Mouse (Mus musculus): Measurements from ENCODE around the gene Gm15737. TPM values are rescaled to one million over a fixed set of nuclear protein-coding genes. Genes with fewer than 3 reads are reported as not detected.

Gene Gm15737
- polyA plus RNA-seq, 1 experiment from 2014 or later: not detected

DNA sequence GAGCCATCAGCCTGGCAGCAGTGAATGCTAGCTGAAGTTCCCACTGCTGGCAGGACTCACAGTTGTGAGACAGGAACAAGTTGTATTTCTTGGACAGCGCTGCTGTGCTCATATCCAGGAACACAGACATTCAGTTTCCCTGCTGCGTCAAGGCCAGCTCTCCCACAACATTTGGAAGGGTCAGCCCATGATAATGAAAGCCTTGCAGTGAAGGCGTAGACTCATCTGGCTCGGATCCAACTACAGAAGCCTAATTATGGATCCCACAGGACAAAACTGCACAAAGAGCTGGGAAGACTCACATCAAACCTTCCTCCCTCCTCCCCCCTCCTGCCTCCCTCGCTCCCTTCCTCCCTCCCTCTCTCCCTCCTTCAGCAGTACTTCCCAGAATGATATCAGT, 18.9 kb upstream of the Gm15737 start:
- no peak overlapping the region for H3K4me3 ChIP-seq
- H3K9me3 ChIP-seq: no peaks in the 10 kb centered on the region
- H3K4me2 ChIP-seq (replicated peaks): no peak overlapping the region
- no peaks in the 10 kb centered on the region for H3K36me3 ChIP-seq
- H3K4me1 ChIP-seq: peaks cover 7% of the 10 kb centered on the region; the same call in 1 of the 2 replicates
- H3K27ac ChIP-seq (replicated peaks): peak overlapping the region; percentile 52; the same call in 1 of the 2 replicates
- ATAC-seq (ENCODE audit: low FRiP score, low read depth): 0 out of 2 replicates have a peak, but pooled peaks have one; percentile 30
- 53% methylated on average over 5 of the region's 5 CpGs for WGBS
- H3K9ac ChIP-seq (replicated peaks): no peak overlapping the region
- H3K27me3 ChIP-seq: no peaks in the 10 kb centered on the region

DNA sequence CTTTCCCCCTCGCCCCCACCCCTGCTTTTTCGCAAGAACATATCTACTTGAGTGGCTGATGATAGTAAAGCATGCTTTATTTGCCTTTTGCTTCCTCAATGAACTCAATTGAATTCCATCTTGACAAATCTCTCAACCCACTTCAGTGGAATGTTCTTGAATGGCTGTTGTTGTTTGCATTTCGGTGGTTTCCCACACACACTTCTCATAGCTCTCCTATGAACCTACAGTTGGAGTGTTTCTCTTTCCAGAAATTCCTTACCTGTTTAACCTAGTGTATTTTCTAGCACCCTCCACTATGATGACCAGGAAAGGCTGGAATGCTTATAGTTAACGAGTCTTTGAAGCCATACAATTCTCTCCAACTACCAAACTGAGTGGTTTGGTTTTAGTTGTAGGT, 14.3 kb upstream of the Gm15737 start:
- Histone ChIP-seq H3K9ac (replicated peaks) (no peak overlapping the region), H3K9me3 (no peaks in the 10 kb centered on the region), H3K27ac (replicated peaks) (no peak overlapping the region), H3K4me1 (peaks cover 7% of the 10 kb centered on the region; the same call in 1 of the 2 replicates), H3K4me2 (replicated peaks) (no peak overlapping the region), H3K27me3 (no peaks in the 10 kb centered on the region), H3K36me3 (no peaks in the 10 kb centered on the region), H3K4me3 (no peak overlapping the region)
- WGBS: 90% methylated on average over 4 of the region's 4 CpGs
- ATAC-seq (ENCODE audit: low FRiP score, low read depth): no peak

DNA sequence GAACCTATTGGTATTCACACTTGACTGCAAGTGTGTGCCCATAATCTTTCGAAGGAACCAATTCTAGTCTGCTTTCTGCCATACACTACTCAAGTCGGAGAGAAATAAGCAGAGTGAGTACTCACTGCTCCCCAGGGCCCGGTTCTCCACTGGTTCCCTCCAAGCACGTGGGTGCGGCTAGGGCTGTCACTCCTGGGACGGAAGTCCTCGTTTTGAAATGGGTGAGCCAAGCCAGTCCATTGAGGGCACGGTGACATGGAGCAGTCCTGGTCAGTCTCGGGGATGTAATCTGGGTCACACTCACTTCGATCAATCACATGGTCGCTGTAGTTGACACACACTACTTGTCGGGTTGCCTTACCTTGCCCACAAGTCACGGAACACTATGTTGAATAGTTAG, 11.4 kb upstream of the Gm15737 start:
- H3K36me3 ChIP-seq: no peaks in the 10 kb centered on the region
- no peak overlapping the region for H3K4me2 ChIP-seq (replicated peaks)
- no peak for ATAC-seq (ENCODE audit: low FRiP score, low read depth)
- H3K9ac ChIP-seq (replicated peaks): no peak overlapping the region
- H3K4me3 ChIP-seq: no peak overlapping the region
- no peaks in the 10 kb centered on the region for H3K4me1 ChIP-seq
- no peaks in the 10 kb centered on the region for H3K9me3 ChIP-seq
- H3K27ac ChIP-seq (replicated peaks): no peak overlapping the region
- H3K27me3 ChIP-seq: no peaks in the 10 kb centered on the region
- WGBS: 93% methylated on average over 13 of the region's 13 CpGs

DNA sequence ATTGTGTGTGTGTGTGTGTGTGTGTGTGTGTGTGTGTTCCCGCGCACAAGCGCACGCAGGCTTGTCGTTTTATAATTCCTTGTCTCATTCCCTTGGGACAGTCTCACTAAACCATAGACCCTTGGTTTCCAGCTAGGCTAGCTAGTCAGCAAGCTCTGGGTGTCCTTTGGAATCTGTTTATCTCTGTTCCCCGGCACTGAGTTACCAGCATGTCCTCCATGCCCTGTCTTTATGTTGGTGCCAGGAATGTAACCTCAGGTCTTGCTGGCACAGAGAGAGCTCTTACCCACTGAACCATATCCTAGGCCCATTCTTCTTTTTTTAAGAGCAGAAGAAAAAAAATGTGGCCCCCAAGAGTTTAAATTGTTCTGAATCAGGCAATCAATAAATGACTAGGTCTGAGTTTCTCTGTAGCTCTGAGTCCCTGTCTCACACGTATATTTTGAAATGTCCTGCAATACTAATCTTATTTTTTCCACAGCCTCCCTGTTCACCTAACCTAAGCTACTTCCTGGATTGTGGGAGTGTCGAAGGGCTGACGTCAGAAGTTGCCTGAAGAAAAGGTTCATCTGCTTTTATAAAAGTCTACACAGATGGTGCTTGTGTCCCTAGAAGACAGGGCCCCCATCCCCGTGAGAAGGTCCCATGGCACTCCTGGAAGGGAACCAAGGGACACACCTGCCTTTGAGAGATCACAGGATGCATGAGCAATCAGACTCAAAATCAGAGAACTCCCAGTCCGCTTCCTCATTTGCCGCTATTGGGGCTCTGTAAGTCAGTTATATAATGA, 10.2 kb upstream of the Gm15737 start:
- Histone ChIP-seq H3K36me3 (no peaks in the 10 kb centered on the region), H3K4me2 (replicated peaks) (no peak overlapping the region), H3K27ac (replicated peaks) (no peak overlapping the region), H3K4me1 (no peaks in the 10 kb centered on the region), H3K27me3 (no peaks in the 10 kb centered on the region), H3K9me3 (no peaks in the 10 kb centered on the region), H3K4me3 (no peak overlapping the region), H3K9ac (replicated peaks) (no peak overlapping the region)
- no peak for ATAC-seq (ENCODE audit: low FRiP score, low read depth)
- 87% methylated on average over 12 of the region's 12 CpGs for WGBS

DNA sequence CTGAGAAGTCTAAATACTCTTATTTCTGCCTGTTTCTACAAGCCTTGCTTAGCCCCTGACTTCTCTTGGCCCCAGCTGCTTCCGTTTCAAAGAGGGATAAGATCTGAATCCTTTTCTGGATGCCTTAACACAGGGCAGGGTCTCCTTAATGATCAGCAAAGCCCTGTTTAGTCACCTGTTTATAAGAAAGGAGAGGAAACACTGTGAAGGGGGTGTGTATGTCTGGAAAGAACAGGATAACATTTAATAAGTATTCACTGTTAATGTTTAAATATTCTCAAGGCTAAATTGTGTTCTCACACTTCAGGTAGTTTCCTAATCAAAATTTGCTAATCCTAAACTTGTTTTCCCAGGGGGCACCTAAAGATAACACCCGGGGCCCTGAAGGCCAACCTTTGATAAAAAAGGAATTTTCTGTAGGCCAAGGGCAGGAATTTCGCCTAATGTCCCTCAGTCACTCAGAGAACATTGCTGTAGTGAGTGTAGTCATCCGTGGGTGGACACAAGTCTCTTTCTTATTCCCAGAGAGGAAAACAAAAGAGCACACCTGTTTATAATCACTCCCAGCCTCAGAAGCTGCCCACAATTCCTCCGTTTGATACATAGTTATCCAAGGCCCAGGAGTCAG, 8.8 kb upstream of the Gm15737 start:
- Histone ChIP-seq H3K36me3 (no peaks in the 10 kb centered on the region), H3K9ac (replicated peaks) (no peak overlapping the region), H3K27me3 (no peaks in the 10 kb centered on the region), H3K4me2 (replicated peaks) (no peak overlapping the region), H3K4me1 (no peaks in the 10 kb centered on the region), H3K9me3 (no peaks in the 10 kb centered on the region), H3K27ac (replicated peaks) (no peak overlapping the region), H3K4me3 (no peak overlapping the region)
- 74% methylated on average over 5 of the region's 5 CpGs for WGBS
- no peak for ATAC-seq (ENCODE audit: low FRiP score, low read depth)

DNA sequence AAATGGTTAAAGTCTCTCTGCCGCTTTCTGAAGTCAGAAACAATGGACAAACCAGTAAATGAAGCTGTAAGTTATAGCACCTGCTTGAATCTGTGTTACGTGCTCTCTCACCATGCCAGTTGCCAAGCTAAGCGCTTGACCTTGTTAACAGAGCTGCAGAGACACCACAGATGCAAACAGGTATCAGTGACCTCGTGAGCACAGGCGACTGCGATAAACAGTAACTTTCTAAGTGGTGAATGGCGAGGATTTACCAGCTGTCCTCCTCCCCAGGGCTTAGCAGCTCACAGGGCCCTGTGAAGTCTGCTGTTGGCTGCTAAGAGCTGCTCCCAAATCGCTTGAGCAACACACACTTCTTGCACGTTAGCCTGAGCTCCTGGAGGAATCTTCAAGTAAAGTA, 6.6 kb upstream of the Gm15737 start:
- H3K4me3 ChIP-seq: no peak overlapping the region
- no peak overlapping the region for H3K4me2 ChIP-seq (replicated peaks)
- no peak for ATAC-seq (ENCODE audit: low FRiP score, low read depth)
- 80% methylated on average over 9 of the region's 9 CpGs for WGBS
- no peaks in the 10 kb centered on the region for H3K4me1 ChIP-seq
- no peaks in the 10 kb centered on the region for H3K36me3 ChIP-seq
- no peaks in the 10 kb centered on the region for H3K27me3 ChIP-seq
- no peak overlapping the region for H3K27ac ChIP-seq (replicated peaks)
- no peaks in the 10 kb centered on the region for H3K9me3 ChIP-seq
- no peak overlapping the region for H3K9ac ChIP-seq (replicated peaks)

DNA sequence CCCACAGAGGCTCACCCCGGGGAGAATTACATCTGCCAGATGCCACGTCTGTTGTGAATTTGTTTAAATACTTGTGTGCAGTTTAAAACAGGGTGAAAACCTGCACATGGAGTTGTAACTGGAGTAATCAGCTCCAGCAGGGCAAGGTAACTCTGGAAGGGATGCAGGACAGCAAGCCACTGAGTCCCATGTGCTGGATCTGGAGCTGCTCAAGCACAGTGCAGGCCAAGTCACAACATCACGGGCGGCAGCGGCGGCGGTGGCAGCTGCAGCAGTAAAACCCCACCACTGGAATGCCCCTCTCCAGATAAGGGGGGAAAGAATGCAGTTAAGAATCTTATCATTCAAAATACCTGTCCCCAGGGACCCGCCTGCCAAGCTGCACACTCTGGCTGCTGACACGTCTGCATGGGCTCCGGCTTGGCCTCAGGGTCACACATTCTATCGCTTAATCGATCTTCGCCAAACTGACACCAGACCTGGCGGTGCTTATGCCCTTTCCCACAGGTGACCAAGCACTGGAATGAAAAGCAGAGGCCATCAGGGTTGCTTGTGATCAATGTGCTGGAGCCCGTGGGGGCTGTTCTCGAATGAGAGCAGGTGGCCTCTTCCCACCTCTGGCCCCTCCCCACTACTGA, 544 bp downstream of the Gm15737 start:
- Histone ChIP-seq H3K9ac (replicated peaks) (no peak overlapping the region), H3K4me1 (no peaks in the 10 kb centered on the region), H3K27ac (replicated peaks) (no peak overlapping the region), H3K4me2 (replicated peaks) (no peak overlapping the region), H3K4me3 (no peak overlapping the region), H3K9me3 (no peaks in the 10 kb centered on the region), H3K36me3 (no peaks in the 10 kb centered on the region), H3K27me3 (no peaks in the 10 kb centered on the region)
- 70% methylated on average over 16 of the region's 16 CpGs for WGBS
- ATAC-seq (ENCODE audit: low FRiP score, low read depth): no peak

DNA sequence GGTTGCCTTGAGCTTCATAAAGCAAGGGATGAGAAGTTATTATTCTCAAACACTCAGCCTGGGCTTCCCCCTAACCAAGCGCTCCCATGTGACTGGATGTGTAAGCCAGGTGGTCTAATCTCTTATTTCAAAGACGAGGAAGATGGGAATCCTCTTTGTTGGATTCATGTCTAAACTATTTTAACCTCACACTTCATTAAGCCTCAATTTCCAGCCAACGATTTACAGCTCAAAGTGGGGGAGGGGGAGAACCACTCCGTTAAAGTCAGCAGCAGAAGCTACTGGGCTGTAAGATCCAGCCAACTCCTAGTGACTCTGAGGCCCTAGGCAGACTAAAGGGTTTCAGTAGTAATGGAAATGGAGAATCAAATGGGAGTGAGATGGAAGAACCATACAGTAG, 2.7 kb downstream of the Gm15737 start:
- Histone ChIP-seq H3K4me1 (no peaks in the 10 kb centered on the region), H3K9ac (replicated peaks) (no peak overlapping the region), H3K9me3 (no peaks in the 10 kb centered on the region), H3K36me3 (no peaks in the 10 kb centered on the region), H3K4me3 (no peak overlapping the region), H3K4me2 (replicated peaks) (no peak overlapping the region), H3K27me3 (no peaks in the 10 kb centered on the region), H3K27ac (replicated peaks) (no peak overlapping the region)
- WGBS: 69% methylated on average over 4 of the region's 4 CpGs
- ATAC-seq (ENCODE audit: low FRiP score, low read depth): no peak

DNA sequence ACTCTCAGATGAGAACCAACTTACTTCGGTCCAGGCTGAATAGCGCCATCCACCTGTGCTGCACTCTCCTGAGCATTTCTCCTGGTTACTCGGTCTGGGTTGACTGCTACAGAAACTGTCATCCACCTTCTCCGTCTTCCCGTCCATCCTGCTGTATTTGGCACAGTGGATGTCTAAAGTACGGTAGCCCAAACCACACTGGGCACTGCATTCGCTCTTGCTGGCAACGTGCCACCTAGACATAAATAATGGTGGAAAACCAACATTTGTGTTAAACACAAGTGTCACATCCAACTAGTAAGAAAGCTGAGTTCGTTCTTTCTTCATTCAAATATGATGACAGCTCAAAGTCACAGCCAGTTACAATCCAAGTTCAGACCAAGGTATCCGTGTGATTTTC, 3.6 kb downstream of the Gm15737 start:
- Histone ChIP-seq H3K9me3 (no peaks in the 10 kb centered on the region), H3K27me3 (no peaks in the 10 kb centered on the region), H3K9ac (replicated peaks) (no peak overlapping the region), H3K36me3 (no peaks in the 10 kb centered on the region), H3K4me2 (replicated peaks) (no peak overlapping the region), H3K4me3 (no peak overlapping the region), H3K27ac (replicated peaks) (no peak overlapping the region), H3K4me1 (no peaks in the 10 kb centered on the region)
- no peak for ATAC-seq (ENCODE audit: low FRiP score, low read depth)
- 90% methylated on average over 10 of the region's 10 CpGs for WGBS

DNA sequence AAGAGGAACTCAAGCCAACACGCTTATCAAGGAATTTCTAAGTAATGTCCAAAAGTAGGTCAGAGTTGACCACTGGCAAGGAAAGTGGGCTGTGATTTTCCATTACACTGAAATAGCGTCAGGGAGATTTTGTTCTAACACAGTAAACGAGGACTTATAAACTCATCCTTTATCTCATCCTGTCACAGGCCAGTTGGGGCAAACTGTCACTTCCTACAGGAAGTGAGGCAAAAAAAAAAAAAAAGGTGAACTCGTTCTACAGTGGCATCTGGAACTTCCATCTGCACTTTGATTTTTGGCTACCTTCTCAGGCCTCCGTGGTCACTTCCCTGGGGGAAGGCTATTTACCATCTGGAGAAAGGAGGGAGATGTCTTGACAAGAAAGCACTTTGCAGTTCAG, 5.7 kb downstream of the Gm15737 start:
- no peak overlapping the region for H3K4me3 ChIP-seq
- H3K4me2 ChIP-seq (replicated peaks): no peak overlapping the region
- H3K4me1 ChIP-seq: no peaks in the 10 kb centered on the region
- H3K9me3 ChIP-seq: no peaks in the 10 kb centered on the region
- no peaks in the 10 kb centered on the region for H3K36me3 ChIP-seq
- WGBS: 79% methylated on average over 5 of the region's 5 CpGs
- H3K27ac ChIP-seq (replicated peaks): no peak overlapping the region
- no peak overlapping the region for H3K9ac ChIP-seq (replicated peaks)
- ATAC-seq (ENCODE audit: low FRiP score, low read depth): no peak
- peaks cover 7% of the 10 kb centered on the region; the same call in 1 of the 2 replicates for H3K27me3 ChIP-seq

DNA sequence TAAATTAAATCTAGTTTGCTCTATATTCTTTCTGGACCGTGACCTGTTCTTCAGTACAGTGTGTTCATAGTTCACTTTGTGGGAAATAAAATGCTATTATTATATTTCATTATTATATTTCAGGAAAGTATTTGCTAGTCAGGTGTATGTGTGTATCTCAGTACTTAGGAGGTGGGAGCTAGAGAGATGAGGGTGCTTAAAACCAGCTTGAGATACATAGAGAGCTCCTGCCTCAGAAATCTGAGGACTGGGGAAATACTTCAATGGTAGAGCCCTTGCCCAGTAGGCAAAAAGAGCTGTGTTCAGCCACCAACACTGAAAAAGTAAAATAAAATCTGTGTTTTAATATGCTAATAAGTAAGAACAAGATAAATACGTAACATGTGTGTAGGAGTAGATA, 6.2 kb downstream of the Gm15737 start:
- no peak overlapping the region for H3K9ac ChIP-seq (replicated peaks)
- no peak for ATAC-seq (ENCODE audit: low FRiP score, low read depth)
- H3K4me1 ChIP-seq: no peaks in the 10 kb centered on the region
- H3K36me3 ChIP-seq: no peaks in the 10 kb centered on the region
- no peaks in the 10 kb centered on the region for H3K9me3 ChIP-seq
- H3K4me2 ChIP-seq (replicated peaks): no peak overlapping the region
- no peak overlapping the region for H3K4me3 ChIP-seq
- H3K27me3 ChIP-seq: peaks cover 8% of the 10 kb centered on the region; the same call in 1 of the 2 replicates
- H3K27ac ChIP-seq (replicated peaks): no peak overlapping the region
- WGBS: 95% methylated on average over 2 of the region's 2 CpGs

DNA sequence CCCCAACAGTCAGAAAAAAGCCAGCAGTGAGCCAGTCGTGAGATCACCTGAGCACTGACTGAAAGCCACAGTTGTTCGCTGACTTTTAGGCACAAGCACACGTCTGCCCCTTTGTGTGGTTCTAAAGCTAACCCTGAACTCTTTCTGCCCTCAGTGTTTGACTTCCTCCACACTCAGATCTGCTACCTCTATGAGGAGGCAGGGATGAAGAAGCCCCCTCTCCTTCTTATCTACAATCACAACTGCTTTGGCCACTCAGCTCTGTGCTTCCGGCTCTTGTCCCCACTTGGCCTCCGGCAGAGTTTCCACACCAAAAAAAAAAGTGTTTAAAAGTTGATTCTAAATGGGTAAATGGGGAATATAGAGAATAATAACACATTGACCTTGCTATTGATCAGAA, 7.0 kb downstream of the Gm15737 start:
- Histone ChIP-seq H3K4me3 (no peak overlapping the region), H3K27ac (replicated peaks) (no peak overlapping the region), H3K36me3 (no peaks in the 10 kb centered on the region), H3K9me3 (no peaks in the 10 kb centered on the region), H3K27me3 (peaks cover 8% of the 10 kb centered on the region; the same call in 1 of the 2 replicates), H3K4me2 (replicated peaks) (no peak overlapping the region), H3K9ac (replicated peaks) (no peak overlapping the region), H3K4me1 (no peaks in the 10 kb centered on the region)
- WGBS: 84% methylated on average over 5 of the region's 5 CpGs
- ATAC-seq (ENCODE audit: low FRiP score, low read depth): no peak

Data from midbrain, embryonic 12.5 days (tissue).